8 mouse cellular contexts compared by ENCODE assay signal in genomic region chr11:87126281-87126823, GRCm38 (mm10). TPM values are rescaled to one million over a fixed set of nuclear protein-coding genes. Genes with fewer than 3 reads are reported as not detected.
DNase-seq lines count a peak whose midpoint lies in the region; ATAC-seq and TF ChIP-seq lines count a peak whose summit lies in the region.

No protein-coding gene starts in this region.

- TF ChIP-seq RAD21 in CH12.LX (IDR thresholded peaks at IDR 0.05; ENCODE audit: low read depth, low read length): no peak

- TF ChIP-seq EP300 in CH12.LX (IDR thresholded peaks at IDR 0.05; ENCODE audit: low read length): no peak

- H3K9ac ChIP-seq in CH12.LX (ENCODE audit: insufficient read depth, low read depth): peak overlapping the region; percentile 57
- peak overlapping the region; percentile 49 for H3K9ac ChIP-seq in forebrain, embryonic 15.5 days (replicated peaks)
- peak overlapping the region; percentile 48 for H3K9ac ChIP-seq in liver, embryonic 15.5 days

- no peaks in the 10 kb centered on the region for H3K9me3 ChIP-seq in CH12.LX (replicated peaks; ENCODE audit: low read length)
- no peaks in the 10 kb centered on the region for H3K9me3 ChIP-seq in forebrain, embryonic 15.5 days
- H3K9me3 ChIP-seq in liver, embryonic 15.5 days (replicated peaks): no peaks in the 10 kb centered on the region

- peaks cover 11% of the 10 kb centered on the region for H3K79me2 ChIP-seq in CH12.LX (replicated peaks; ENCODE audit: control insufficient read depth, extremely low read depth, insufficient read depth, poor library complexity, severe bottlenecking)

- WGBS in forebrain, embryonic 15.5 days: 1% methylated on average over 12 of the region's 12 CpGs
- 2% methylated on average over 12 of the region's 12 CpGs for WGBS in liver, embryonic 15.5 days (ENCODE audit: insufficient replicate concordance)

- no peak for TF ChIP-seq POLR2A in CH12.LX (IDR thresholded peaks at IDR 0.05; ENCODE audit: low read depth, low read length)

- intact Hi-C loops in gastrocnemius, adult 2 months (cut with DNase I): loop anchor here (10.0 kb wide), 1 partner anchor 288 kb away; no protein-coding TSS in a partner anchor
- intact Hi-C loops in gastrocnemius, postnatal 36 days (cut with DNase I): no loop called here

- H3K4me3 ChIP-seq in gastrocnemius, adult 2 months: peak overlapping the region; percentile 100
- H3K4me3 ChIP-seq in CH12.LX (replicated peaks in 1 of 3; ENCODE audit: low read depth in 2 of 3, low read length in 2 of 3, poor library complexity in 1 of 3): peak overlapping the region; percentile 56 to 94 (median 60)
- peak overlapping the region; percentile 64 for H3K4me3 ChIP-seq in forebrain, embryonic 15.5 days
- H3K4me3 ChIP-seq in liver, embryonic 15.5 days (replicated peaks): peak overlapping the region; percentile 99

- no peaks in the 10 kb centered on the region for H3K27me3 ChIP-seq in CH12.LX (replicated peaks)
- H3K27me3 ChIP-seq in forebrain, embryonic 15.5 days: no peaks in the 10 kb centered on the region
- H3K27me3 ChIP-seq in liver, embryonic 15.5 days: no peaks in the 10 kb centered on the region

- TF ChIP-seq CTCF in gastrocnemius, adult 2 months (IDR thresholded peaks at IDR 0.05): no peak
- no peak for TF ChIP-seq CTCF in CH12.LX (conservative IDR thresholded peaks at IDR 0.05 in 1 of 2, IDR thresholded peaks at IDR 0.05 in 1 of 2; ENCODE audit: low read depth in 2 of 2, low read length in 2 of 2)

- dilution Hi-C loops in CH12.LX (cut with MboI; ENCODE audit: extremely low pct_ligation_motif_present, extremely low pct_unique_long_range_greater_than_20kb, low sequenced_read_pairs): no loop called here

- no peak for ATAC-seq in forebrain, embryonic 15.5 days (replicated peaks)
- no peak for ATAC-seq in liver, embryonic 15.5 days (ENCODE audit: insufficient read depth)

- H3K27ac ChIP-seq in gastrocnemius, adult 2 months: peak overlapping the region; percentile 89
- H3K27ac ChIP-seq in CH12.LX (ENCODE audit: insufficient read depth, low read depth): no peak overlapping the region
- H3K27ac ChIP-seq in forebrain, embryonic 15.5 days (replicated peaks): peak overlapping the region; percentile 91
- H3K27ac ChIP-seq in liver, embryonic 15.5 days (replicated peaks): peak overlapping the region; percentile 72

- DNase-seq in gastrocnemius, adult 2 months: no peak
- no peak for DNase-seq in gastrocnemius, postnatal 36 days
- DNase-seq in CH12.LX (ENCODE audit: extremely low read depth): no peak
- DNase-seq in right cerebral cortex, postnatal 36 days (ENCODE audit: low spot score in 2 of 2): no peak
- no peak for DNase-seq in spleen, postnatal 4 days (ENCODE audit: low spot score in 2 of 2)
- DNase-seq in kidney, postnatal 36 days: no peak

- peak overlapping the region; percentile 89 for H3K4me2 ChIP-seq in CH12.LX (ENCODE audit: insufficient read depth, low read depth, poor library complexity, severe bottlenecking)
- H3K4me2 ChIP-seq in forebrain, embryonic 15.5 days (replicated peaks): peak overlapping the region; percentile 53
- H3K4me2 ChIP-seq in liver, embryonic 15.5 days: peak overlapping the region; percentile 91

- H3K36me3 ChIP-seq in CH12.LX (replicated peaks in 1 of 2; ENCODE audit: control insufficient read depth in 1 of 2, insufficient read depth in 1 of 2, low read length in 1 of 2): peaks cover 11 to 51% of the 10 kb centered on the region in 2 experiments
- peaks cover 26% of the 10 kb centered on the region for H3K36me3 ChIP-seq in forebrain, embryonic 15.5 days
- H3K36me3 ChIP-seq in liver, embryonic 15.5 days (replicated peaks): peaks cover 44% of the 10 kb centered on the region

- peaks cover 3 to 28% of the 10 kb centered on the region in 2 experiments for H3K4me1 ChIP-seq in CH12.LX (ENCODE audit: control insufficient read depth in 1 of 2, insufficient read depth in 2 of 2)
- H3K4me1 ChIP-seq in forebrain, embryonic 15.5 days: peaks cover 26% of the 10 kb centered on the region
- H3K4me1 ChIP-seq in liver, embryonic 15.5 days (replicated peaks): peaks cover 27% of the 10 kb centered on the region

- in situ Hi-C loops in CH12.LX (cut with MboI; ENCODE audit: low pct_ligation_motif_present, low pct_unique_long_range_greater_than_20kb, low sequenced_read_pairs): no loop called here

TF ChIP-seq in CH12.LX, 34 proteins besides CTCF, POLR2A, EP300 and RAD21 (continues in another document):
- no peak for TF ChIP-seq JUND (conservative IDR thresholded peaks at IDR 0.05; ENCODE audit: low read depth, low read length)
- TF ChIP-seq NRF1 (IDR thresholded peaks at IDR 0.05; ENCODE audit: low read depth, low read length): no peak
- no peak for TF ChIP-seq GABPA (IDR thresholded peaks at IDR 0.05; ENCODE audit: insufficient replicate concordance, low read depth, low read length)
- no peak for TF ChIP-seq PAX5 (IDR thresholded peaks at IDR 0.05; ENCODE audit: low read length)
- 0 out of 2 replicates have a peak, but pooled peaks have one; percentile 4 for TF ChIP-seq MAZ (IDR thresholded peaks at IDR 0.05; ENCODE audit: low read depth, low read length)
- peak; percentile 94 for TF ChIP-seq ZNF384 (IDR thresholded peaks at IDR 0.05; ENCODE audit: low read depth, low read length)
- 0 out of 2 replicates have a peak, but pooled peaks have one; percentile 8 for TF ChIP-seq POLR2AphosphoS2 (IDR thresholded peaks at IDR 0.05; ENCODE audit: low read depth, low read length)
- no peak for TF ChIP-seq USF2 (conservative IDR thresholded peaks at IDR 0.05; ENCODE audit: low read depth, low read length)
- TF ChIP-seq TBP (conservative IDR thresholded peaks at IDR 0.05; ENCODE audit: low read depth, low read length): 0 out of 2 replicates have a peak, but pooled peaks have one; percentile 43
- no peak for TF ChIP-seq RCOR1 (conservative IDR thresholded peaks at IDR 0.05; ENCODE audit: low read depth, low read length)
- TF ChIP-seq ELF1 (IDR thresholded peaks at IDR 0.05; ENCODE audit: low read depth, low read length): no peak
- TF ChIP-seq MEF2A (IDR thresholded peaks at IDR 0.05; ENCODE audit: borderline replicate concordance, low read depth, low read length): 0 out of 2 replicates have a peak, but pooled peaks have one; percentile 11
- TF ChIP-seq SIN3A (IDR thresholded peaks at IDR 0.05; ENCODE audit: low read length): no peak; the same call in 1 of the 2 replicates
- no peak for TF ChIP-seq SMC3 (IDR thresholded peaks at IDR 0.05; ENCODE audit: low read depth, low read length)
- no peak for TF ChIP-seq NELFE (IDR thresholded peaks at IDR 0.05; ENCODE audit: low read depth, low read length)
- TF ChIP-seq IRF4 (IDR thresholded peaks at IDR 0.05; ENCODE audit: low read depth, low read length): no peak
- no peak; the same call in 1 of the 2 replicates for TF ChIP-seq MAFK (IDR thresholded peaks at IDR 0.05; ENCODE audit: insufficient replicate concordance, low read length)
- 0 out of 2 replicates have a peak, but pooled peaks have one; percentile 67 for TF ChIP-seq CHD1 (IDR thresholded peaks at IDR 0.05; ENCODE audit: low read depth, low read length)
- no peak for TF ChIP-seq ZKSCAN1 (IDR thresholded peaks at IDR 0.05; ENCODE audit: borderline replicate concordance, low read depth, low read length)
- TF ChIP-seq ETS1 (conservative IDR thresholded peaks at IDR 0.05; ENCODE audit: low read depth, low read length): no peak
- no peak for TF ChIP-seq ZMIZ1 (IDR thresholded peaks at IDR 0.05; ENCODE audit: low read depth, low read length)

RNA-seq across cellular contexts. Expression of gene Trim37, which starts 0.5 kb away (rescaled TPM):
- 1 to 10 TPM; 3.3 to 3.6 TPM for total RNA-seq in gastrocnemius, adult 2 months (2021)
- 1 to 10 TPM; 2.9 TPM for total RNA-seq in gastrocnemius, postnatal 36 days (2021)
- 40.5 and 41.9 TPM in 2 replicates for total RNA-seq in CH12.LX (2012; rRNA removed)
- total RNA-seq in CH12.LX (2014; rRNA removed): 36.2 and 43.6 TPM in 2 replicates
- 60.6 and 71.0 TPM in 2 replicates for polyA plus RNA-seq in CH12.LX (2012; ENCODE audit: insufficient read length, low read depth)
- 86.9 and 90.3 TPM in 2 replicates for polyA plus RNA-seq in forebrain, embryonic 15.5 days (2015; fragmentation: Nextera tagmentation; extraction: Ambion mirVana)
- 16.3 and 17.5 TPM in 2 replicates for polyA plus RNA-seq in liver, embryonic 15.5 days (2015; fragmentation: Nextera tagmentation; extraction: Ambion mirVana)

RNA-seq across cellular contexts. Expression of gene Ska2, which starts 17.3 kb away (rescaled TPM):
- 1 to 10 TPM; 2.6 to 5.5 TPM for total RNA-seq in gastrocnemius, adult 2 months (2021)
- total RNA-seq in gastrocnemius, postnatal 36 days (2021): 1 to 10 TPM; 2.6 to 3.4 TPM
- 23.4 and 23.7 TPM in 2 replicates for total RNA-seq in CH12.LX (2012; rRNA removed)
- total RNA-seq in CH12.LX (2014; rRNA removed): 57.6 and 66.7 TPM in 2 replicates
- 39.3 and 50.7 TPM in 2 replicates for polyA plus RNA-seq in CH12.LX (2012; ENCODE audit: insufficient read length, low read depth)
- polyA plus RNA-seq in forebrain, embryonic 15.5 days (2015; fragmentation: Nextera tagmentation; extraction: Ambion mirVana): 73.9 and 80.2 TPM in 2 replicates
- 22.1 and 24.3 TPM in 2 replicates for polyA plus RNA-seq in liver, embryonic 15.5 days (2015; fragmentation: Nextera tagmentation; extraction: Ambion mirVana)

RNA-seq across cellular contexts. Expression of gene Prr11, which starts 17.8 kb away (rescaled TPM):
- total RNA-seq in gastrocnemius, adult 2 months (2021): under 1 TPM; 0.10 to 0.22 TPM
- total RNA-seq in gastrocnemius, postnatal 36 days (2021): under 1 TPM; 0.31 to 0.35 TPM
- total RNA-seq in CH12.LX (2012; rRNA removed) (8.8 and 8.9 TPM in 2 replicates), CH12.LX (2014; rRNA removed) (12.0 and 16.6 TPM in 2 replicates)
- polyA plus RNA-seq in CH12.LX (2012; ENCODE audit: insufficient read length, low read depth): 44.3 and 47.1 TPM in 2 replicates
- 4.0 and 4.3 TPM in 2 replicates for polyA plus RNA-seq in forebrain, embryonic 15.5 days (2015; fragmentation: Nextera tagmentation; extraction: Ambion mirVana)
- 5.1 and 5.5 TPM in 2 replicates for polyA plus RNA-seq in liver, embryonic 15.5 days (2015; fragmentation: Nextera tagmentation; extraction: Ambion mirVana)

RNA-seq across cellular contexts. Expression of gene Smg8, which starts 39.8 kb away (rescaled TPM):
- 1 to 10 TPM; 7.6 to 8.9 TPM for total RNA-seq in gastrocnemius, adult 2 months (2021)
- total RNA-seq in gastrocnemius, postnatal 36 days (2021): 1 to 10 TPM; 6.8 to 7.9 TPM
- total RNA-seq in CH12.LX (2012; rRNA removed) (21.5 and 21.7 TPM in 2 replicates), CH12.LX (2014; rRNA removed) (24.6 and 27.9 TPM in 2 replicates)
- polyA plus RNA-seq in CH12.LX (2012; ENCODE audit: insufficient read length, low read depth): 23.8 and 29.4 TPM in 2 replicates
- 22.2 and 22.6 TPM in 2 replicates for polyA plus RNA-seq in forebrain, embryonic 15.5 days (2015; fragmentation: Nextera tagmentation; extraction: Ambion mirVana)
- polyA plus RNA-seq in liver, embryonic 15.5 days (2015; fragmentation: Nextera tagmentation; extraction: Ambion mirVana): 6.9 and 7.6 TPM in 2 replicates

RNA-seq across cellular contexts. Expression of gene Gdpd1, which starts 52.5 kb away (rescaled TPM):
- 1 to 10 TPM; 3.3 to 4.2 TPM for total RNA-seq in gastrocnemius, adult 2 months (2021)
- 1 to 10 TPM; 2.9 to 3.5 TPM for total RNA-seq in gastrocnemius, postnatal 36 days (2021)
- total RNA-seq in CH12.LX (2012; rRNA removed) (2.9 and 3.9 TPM in 2 replicates), CH12.LX (2014; rRNA removed) (2.0 and 2.7 TPM in 2 replicates)
- 2.3 TPM in 2 replicates for polyA plus RNA-seq in CH12.LX (2012; ENCODE audit: insufficient read length, low read depth)
- polyA plus RNA-seq in forebrain, embryonic 15.5 days (2015; fragmentation: Nextera tagmentation; extraction: Ambion mirVana): 187 TPM in 2 replicates
- polyA plus RNA-seq in liver, embryonic 15.5 days (2015; fragmentation: Nextera tagmentation; extraction: Ambion mirVana): 4.7 and 5.0 TPM in 2 replicates

Comparison
In these comparisons a context has a peak if more than half of its experiments do, and no peak if none do; other contexts are left out.
1. RNA of gene Trim37, which starts 0.5 kb away (total RNA-seq): 36.2 to 43.6 TPM in CH12.LX; 3.3 to 3.6 TPM in gastrocnemius, adult 2 months and 2.9 TPM in gastrocnemius, postnatal 36 days; every median in the first group is over 4 times any median in the second.
2. RNA of gene Prr11, which starts 17.8 kb away (total RNA-seq): 8.8 to 16.6 TPM in CH12.LX; 0.31 to 0.35 TPM in gastrocnemius, postnatal 36 days and 0.10 to 0.22 TPM in gastrocnemius, adult 2 months; every median in the first group is over 4 times any median in the second.
3. Peak in every context shown above with its lines, with median percentiles within 50 percentile points of each other: H3K4me3 ChIP-seq, H3K4me2 ChIP-seq and H3K9ac ChIP-seq.